Mouse (Mus musculus) lung, postnatal 10 days (tissue): ENCODE measurements around the gene Unc93b1.

Experiments
- DNase-seq: peaks from one replicate; pipeline ENCODE4 v3.0.0; 2021

The Unc93b1 gene

DNA sequence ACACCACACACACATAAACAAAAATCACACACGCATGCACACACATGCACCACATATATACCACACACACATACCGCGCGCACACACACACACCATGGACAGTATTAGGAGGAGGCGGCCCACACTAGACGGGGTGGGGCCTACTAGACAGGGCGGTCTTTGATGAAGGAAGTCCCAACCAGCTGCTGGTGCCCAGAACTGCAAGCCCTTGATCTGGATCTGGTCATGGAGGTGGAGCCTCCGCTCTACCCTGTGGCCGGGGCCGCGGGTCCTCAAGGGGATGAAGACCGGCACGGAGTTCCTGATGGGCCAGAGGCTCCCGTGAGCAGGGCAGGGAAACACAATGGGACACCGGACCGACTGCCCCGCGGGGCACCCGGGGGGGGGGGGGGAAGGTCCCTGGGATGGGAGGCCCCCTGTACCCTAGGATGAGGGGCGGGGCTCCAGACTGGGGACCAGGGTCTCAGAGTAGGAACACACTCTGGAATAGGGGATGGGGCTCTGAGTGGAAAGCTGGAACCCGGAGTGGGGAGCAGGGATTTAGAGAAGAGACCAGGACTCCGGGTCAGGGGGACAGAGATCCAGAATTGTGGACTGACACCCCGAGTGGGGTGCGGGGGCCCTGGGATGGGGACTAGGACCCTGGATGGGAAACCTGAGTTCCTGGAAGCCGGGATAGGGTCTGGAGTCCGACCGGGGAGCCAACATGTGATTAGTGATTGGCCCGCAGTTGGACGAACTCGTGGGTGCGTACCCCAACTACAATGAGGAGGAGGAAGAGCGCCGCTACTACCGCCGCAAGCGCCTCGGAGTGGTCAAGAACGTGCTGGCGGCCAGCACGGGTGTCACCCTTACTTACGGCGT lies at the start of gene Unc93b1:
Unc93b1 (plus strand) TSS at position 155 of the 864 bp plus-strand sequence.
- peak; percentile 92 for DNase-seq

DNA sequence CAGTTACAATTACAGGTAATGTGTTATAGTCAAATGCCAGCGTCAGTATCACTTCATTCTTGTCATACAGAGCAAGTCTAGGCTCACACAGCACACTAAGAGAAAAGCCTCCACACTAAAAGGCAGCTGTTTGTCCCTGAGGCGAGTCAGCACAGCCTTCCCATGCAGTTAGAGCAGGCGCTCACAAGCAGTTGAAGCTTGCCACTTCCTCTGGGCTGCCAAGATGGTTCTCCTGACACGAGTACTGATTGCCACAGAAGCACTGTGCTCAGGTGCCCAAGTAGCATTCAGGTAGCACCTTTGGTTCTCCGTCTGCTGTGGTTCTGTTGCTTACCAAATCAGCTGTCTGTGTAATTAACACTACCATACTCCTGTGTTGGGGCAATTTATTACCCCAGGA lies 45.9 kb upstream of the Unc93b1 start:
- DNase-seq: no peak

DNA sequence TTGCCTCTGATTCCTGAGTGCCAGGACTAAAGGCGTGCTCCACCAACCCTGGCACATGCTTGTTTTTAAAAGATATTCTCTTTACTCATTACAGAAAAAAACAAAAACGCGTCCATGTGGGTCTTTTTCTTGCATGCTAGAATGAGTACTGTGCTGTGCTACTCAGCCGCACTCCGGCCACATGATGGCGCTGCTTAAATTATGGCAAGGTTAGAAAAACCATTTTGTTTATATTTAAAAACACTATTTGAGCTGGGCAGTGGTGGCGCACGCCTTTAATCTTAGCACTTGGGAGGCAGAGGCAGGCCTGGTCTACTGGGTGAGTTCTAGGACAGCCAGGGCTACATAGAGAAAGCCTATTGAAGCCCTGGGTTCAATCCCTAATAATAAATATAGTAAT lies 44.8 kb upstream of the Unc93b1 start:
- DNase-seq: no peak

- DNase-seq: no peak
Observed at GRCm38 (mm10) chr19:3893545-3894116, 41.4 kb upstream of the Unc93b1 start.

- DNase-seq: no peak
Observed at GRCm38 (mm10) chr19:3894294-3894693, 40.7 kb upstream of the Unc93b1 start.

GRCm38 (mm10) chr19:3895171-3895631 lies 39.8 kb upstream of the Unc93b1 start:
- DNase-seq: no peak

GRCm38 (mm10) chr19:3896208-3896607 lies 38.8 kb upstream of the Unc93b1 start:
- no peak for DNase-seq

- DNase-seq: no peak
Observed at GRCm38 (mm10) chr19:3897557-3897956, 37.4 kb upstream of the Unc93b1 start.

- no peak for DNase-seq
Observed at GRCm38 (mm10) chr19:3898952-3899351, 36.0 kb upstream of the Unc93b1 start.

- no peak for DNase-seq
Observed at GRCm38 (mm10) chr19:3899618-3900017, 35.4 kb upstream of the Unc93b1 start.

DNA sequence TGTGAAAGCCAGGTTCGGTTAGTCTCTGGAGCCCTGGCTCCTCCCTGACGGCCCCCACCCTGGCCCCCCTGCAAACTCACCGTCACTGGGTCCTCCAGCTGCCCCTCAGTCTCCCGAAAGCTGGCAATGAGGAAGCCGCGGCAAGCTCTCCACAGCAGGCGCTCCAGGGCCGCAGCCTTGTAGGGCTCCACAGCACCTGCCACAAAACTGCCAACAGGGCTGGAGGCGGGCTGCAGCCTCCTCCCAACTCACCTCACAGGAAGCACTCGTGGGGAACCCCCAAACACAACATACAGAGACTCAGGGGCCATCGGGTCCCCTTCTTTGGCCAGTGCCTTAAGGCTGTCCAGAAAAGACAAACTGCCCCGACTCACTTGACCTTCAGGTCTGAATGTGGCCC lies 32.0 kb upstream of the Unc93b1 start:
- no peak for DNase-seq

DNA sequence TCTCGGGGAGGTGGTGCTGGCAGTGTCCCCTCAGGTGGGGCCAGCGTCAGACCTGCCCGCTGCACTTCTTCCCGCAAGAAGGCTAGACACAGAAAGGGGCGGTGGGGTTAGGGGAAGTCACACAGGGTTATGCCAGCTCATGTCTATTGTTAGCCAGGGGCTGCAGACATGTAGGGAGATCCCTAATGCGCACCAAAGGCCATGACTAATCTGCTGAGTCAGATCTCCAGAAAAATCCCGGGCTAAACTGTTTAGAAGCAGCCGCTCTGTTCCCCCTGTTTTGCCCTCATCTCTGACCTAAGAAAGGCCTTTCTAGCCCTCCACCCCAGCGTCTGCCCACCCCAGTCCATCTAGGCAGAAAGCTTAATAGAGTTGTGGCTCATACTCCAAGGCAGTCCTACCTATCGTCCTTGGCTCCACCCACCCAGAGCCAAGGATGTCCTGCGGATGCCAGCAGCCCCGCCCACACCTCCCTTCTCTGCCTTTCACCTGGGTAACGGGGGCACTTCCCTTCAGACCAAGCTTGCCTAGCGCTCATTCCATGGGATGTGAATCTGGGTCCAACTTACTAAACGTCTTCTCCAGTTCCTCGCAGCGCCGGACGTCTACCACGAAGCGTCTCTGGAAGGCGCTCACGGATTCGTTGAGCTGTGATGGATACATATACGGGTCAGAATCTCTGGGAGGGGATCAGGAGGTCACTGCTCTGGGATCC lies 31.2 kb upstream of the Unc93b1 start:
- no peak for DNase-seq

DNA sequence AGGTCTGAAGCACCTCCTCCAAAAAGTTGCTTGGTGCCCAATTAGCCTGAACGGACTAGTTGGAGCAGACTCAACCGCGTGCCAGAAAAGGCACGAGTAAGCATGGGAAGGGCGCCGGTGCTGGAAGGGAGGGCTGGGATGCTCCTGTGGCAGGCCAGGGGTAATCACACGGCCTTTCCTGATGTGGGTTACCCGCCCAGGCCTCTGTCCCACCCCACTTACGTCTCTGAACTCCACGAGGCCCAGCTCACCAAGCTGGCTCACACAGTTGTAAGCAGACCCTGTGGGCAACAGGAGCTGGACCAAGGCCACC lies 30.7 kb upstream of the Unc93b1 start:
- no peak for DNase-seq

- DNase-seq: peak; percentile 81
Observed at GRCm38 (mm10) chr19:3905261-3905969, 29.6 kb upstream of the Unc93b1 start.

- no peak for DNase-seq
Observed at GRCm38 (mm10) chr19:3906326-3906725, 28.7 kb upstream of the Unc93b1 start.

DNA sequence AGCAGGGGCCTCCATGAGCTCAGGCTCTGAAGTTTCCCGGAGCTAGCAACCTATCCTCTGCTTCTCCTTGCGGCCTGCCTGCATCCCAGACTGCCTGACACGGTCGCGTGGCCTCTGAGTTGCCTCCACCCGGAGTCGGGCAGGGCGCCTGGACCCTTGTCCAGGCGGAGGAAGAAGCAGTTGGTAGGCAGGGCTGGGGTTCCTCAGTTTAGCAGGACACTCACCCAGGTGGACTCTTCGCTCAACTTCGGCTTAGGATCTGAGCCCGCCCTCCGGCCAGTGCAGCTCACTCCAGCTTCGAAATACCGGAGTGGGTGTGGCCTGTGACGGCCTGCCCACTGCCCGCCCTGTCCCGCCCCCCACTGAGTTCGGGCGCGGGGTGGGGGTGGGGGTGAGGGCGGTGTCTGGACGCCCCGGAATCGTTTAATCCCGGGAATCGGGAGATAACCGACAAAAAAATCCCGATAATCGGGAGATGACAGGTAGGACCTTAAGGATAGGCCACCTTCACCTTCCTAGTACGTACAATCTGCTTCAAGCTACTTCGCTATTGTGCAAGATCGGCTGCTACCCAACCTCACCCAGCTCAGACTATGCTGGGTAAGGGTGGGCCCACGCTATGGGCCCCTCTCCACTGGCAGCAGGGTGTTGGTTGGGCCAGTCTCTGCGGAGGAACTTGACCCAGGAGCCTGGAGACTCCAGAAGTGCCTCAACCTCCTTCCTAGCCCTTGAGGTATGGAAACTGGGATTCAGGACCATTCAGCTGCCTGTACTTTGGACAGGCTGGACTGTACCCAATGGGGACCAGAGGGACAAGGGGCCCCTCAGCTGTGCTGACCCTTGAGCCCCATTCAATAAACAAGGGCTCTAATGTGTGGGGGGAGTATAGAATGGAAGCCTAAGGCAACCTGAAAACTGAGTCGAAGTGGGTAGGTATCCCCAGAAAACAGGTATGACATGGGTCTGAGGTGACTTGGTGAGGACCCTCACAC lies 27.9 kb upstream of the Unc93b1 start, which contains the start of gene Tcirg1:
Tcirg1 (minus strand) TSS at position 339 of the 992 bp plus-strand sequence.
- DNase-seq: peak; percentile 86

DNA sequence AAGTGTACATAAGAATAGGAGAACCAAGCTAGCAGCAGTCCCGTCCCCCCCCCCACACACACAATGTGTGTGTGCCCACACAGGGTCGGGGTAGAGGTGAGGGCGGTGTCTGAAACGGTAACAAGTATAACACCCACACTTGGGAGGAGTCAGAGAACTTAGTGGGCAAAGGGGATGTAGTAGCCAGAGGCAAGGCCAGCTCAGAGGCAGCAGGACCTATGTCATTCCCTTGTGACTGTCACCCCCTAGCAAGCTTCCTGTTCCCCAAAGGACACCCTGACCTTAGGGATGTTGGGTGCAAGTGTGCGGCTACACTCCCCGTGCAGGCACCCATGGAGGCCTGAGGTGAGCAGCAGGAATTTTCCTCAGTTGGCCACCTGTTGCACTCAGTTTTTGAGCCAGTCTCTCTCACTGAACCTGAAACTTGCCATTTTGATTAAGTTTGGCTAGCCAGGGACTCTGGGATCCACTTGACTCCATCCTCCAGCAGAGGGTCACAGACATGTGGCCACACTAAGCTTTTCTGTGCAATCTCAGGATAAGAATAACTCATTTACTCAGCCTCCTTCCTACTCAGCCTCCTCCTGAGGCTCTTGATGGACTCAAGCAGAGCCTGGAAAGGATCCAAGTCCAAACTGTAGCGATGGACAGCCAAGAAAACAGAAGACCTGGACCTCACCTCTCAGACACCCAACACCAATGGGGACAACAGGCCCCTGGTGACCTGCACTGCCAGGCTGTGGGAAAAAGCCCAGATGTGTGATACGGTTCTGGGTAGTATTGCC lies 26.9 kb upstream of the Unc93b1 start:
- DNase-seq: no peak

GRCm38 (mm10) chr19:3910206-3910605 lies 24.8 kb upstream of the Unc93b1 start:
- no peak for DNase-seq

GRCm38 (mm10) chr19:3912337-3913204 lies 22.4 kb upstream of the Unc93b1 start, which contains the start of gene Ndufs8:
TSS of gene Ndufs8 (minus strand) at chr19:3912774.
- peak; percentile 97 for DNase-seq

- no peak for DNase-seq
Observed at GRCm38 (mm10) chr19:3913692-3914091, 21.3 kb upstream of the Unc93b1 start.
